Comparison of ENCODE assay signal across 8 mouse cellular contexts in the genomic region with DNA sequence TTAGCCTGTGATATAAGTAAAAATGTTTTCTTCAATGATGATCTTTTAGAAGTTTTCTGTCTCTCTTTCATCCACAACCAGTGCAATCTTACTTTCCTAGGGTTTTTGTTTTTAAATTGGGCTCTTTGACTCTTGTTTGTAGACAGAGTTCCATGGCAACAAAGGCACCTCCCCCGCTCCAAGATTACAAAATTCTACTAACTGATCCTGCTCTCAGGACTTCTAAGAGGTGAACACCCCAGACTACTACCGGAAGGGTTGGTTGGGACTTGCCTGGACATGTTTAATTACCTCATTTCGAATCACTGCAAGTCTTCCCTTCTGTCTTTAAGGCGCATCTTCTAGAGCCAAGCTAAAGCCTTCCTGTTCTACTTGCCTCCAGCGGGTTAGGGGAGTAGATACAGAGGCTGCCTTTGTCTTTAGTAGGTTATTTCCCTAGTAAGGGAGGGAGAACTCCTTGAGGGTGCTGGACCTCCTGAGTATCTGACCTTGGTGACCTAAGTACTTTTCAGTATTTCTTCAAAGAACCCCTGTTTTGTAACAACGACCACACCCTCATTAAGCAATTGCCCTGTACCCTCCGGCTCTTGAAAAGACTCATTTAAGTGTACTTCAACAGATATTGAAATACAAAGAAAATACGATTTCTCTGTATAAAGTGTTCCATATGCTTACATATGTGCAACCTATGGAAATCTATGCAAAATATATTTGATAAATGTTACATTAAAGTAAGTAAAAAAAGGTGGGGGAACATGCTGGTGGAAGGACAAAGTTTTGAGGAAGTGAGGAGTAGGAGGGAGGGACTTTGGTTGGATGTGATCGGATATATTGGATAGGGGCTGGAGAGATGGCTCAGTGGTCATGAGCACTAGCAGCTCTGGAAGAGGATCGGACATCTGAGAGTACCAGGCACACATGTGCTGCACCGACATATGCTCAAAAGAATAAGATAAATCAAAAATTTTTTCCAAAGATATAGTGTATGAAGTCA. TPM values are rescaled to one million over a fixed set of nuclear protein-coding genes. Genes with fewer than 3 reads are reported as not detected.
A peak's percentile ranks its signal among the peaks of the same experiment; 100 is the strongest.
DNase-seq lines count a peak whose midpoint lies in the region; ATAC-seq and TF ChIP-seq lines count a peak whose summit lies in the region.

No protein-coding gene starts in this region.

- peak overlapping the region; percentile 91 for H3K4me2 ChIP-seq in kidney, embryonic 14.5 days (replicated peaks; ENCODE audit: low read depth, low read length)
- H3K4me2 ChIP-seq in intestine, embryonic 16.5 days (ENCODE audit: low read depth, low read length), result peak overlapping the region; percentile 93
- peak overlapping the region; percentile 74 for H3K4me2 ChIP-seq in midbrain, embryonic 12.5 days (replicated peaks)

- H3K27ac ChIP-seq in kidney, embryonic 14.5 days (ENCODE audit: low read depth, low read length), result no peak overlapping the region
- H3K27ac ChIP-seq in cortical plate, adult 2 months (ENCODE audit: insufficient read depth, low read length), result no peak overlapping the region
- no peak overlapping the region for H3K27ac ChIP-seq in intestine, embryonic 16.5 days (ENCODE audit: low read length)
- H3K27ac ChIP-seq in midbrain, embryonic 12.5 days (replicated peaks), result peak overlapping the region; percentile 96; the same call in 1 of the 2 replicates

- no peak for TF ChIP-seq CTCF in cortical plate, adult 2 months (IDR thresholded peaks at IDR 0.05; ENCODE audit: extremely low read depth, insufficient read depth, low read length)

- WGBS in kidney, embryonic 14.5 days, result 69% methylated on average over 11 of the region's 11 CpGs
- 64% methylated on average over 11 of the region's 11 CpGs for WGBS in intestine, embryonic 16.5 days
- 70% methylated on average over 11 of the region's 11 CpGs for WGBS in midbrain, embryonic 12.5 days

- H3K9ac ChIP-seq in kidney, embryonic 14.5 days (ENCODE audit: low read depth, low read length), result no peak overlapping the region
- H3K9ac ChIP-seq in intestine, embryonic 16.5 days (ENCODE audit: low read depth, low read length), result peak overlapping the region; percentile 70; the same call in 1 of the 2 replicates
- no peak overlapping the region for H3K9ac ChIP-seq in midbrain, embryonic 12.5 days (replicated peaks)

- no peaks in the 10 kb centered on the region for H3K9me3 ChIP-seq in kidney, embryonic 14.5 days (ENCODE audit: control insufficient read depth, low read length)
- H3K9me3 ChIP-seq in intestine, embryonic 16.5 days (ENCODE audit: control insufficient read depth, low read length), result no peaks in the 10 kb centered on the region
- no peaks in the 10 kb centered on the region for H3K9me3 ChIP-seq in midbrain, embryonic 12.5 days

- H3K27me3 ChIP-seq in kidney, embryonic 14.5 days (ENCODE audit: control insufficient read depth, insufficient read depth, low read length), result no peaks in the 10 kb centered on the region
- H3K27me3 ChIP-seq in intestine, embryonic 16.5 days (replicated peaks; ENCODE audit: control insufficient read depth, insufficient read depth, low read length), result no peaks in the 10 kb centered on the region
- H3K27me3 ChIP-seq in midbrain, embryonic 12.5 days, result peaks cover 9% of the 10 kb centered on the region; the same call in 1 of the 2 replicates

- DNase-seq in kidney, postnatal 14 days, result no peak
- no peak for DNase-seq in cerebellum, adult 9-11 months
- no peak for DNase-seq in right cerebral cortex, adult 18-20 months
- no peak for DNase-seq in retina, postnatal 1 day

- peak overlapping the region; percentile 83; the same call in 1 of the 2 replicates for H3K4me3 ChIP-seq in kidney, embryonic 14.5 days (ENCODE audit: low read length)
- peak overlapping the region; percentile 43; the same call in 1 of the 2 replicates for H3K4me3 ChIP-seq in cortical plate, adult 2 months (ENCODE audit: insufficient read depth, low read length)
- H3K4me3 ChIP-seq in intestine, embryonic 16.5 days (ENCODE audit: low read length), result peak overlapping the region; percentile 89; the same call in 1 of the 2 replicates
- no peak overlapping the region for H3K4me3 ChIP-seq in midbrain, embryonic 12.5 days

- no peak for ATAC-seq in kidney, embryonic 14.5 days (ENCODE audit: low FRiP score, low TSS enrichment)
- ATAC-seq in intestine, embryonic 16.5 days, result no peak
- ATAC-seq in midbrain, embryonic 12.5 days (ENCODE audit: low FRiP score, low read depth), result no peak

- no peak for TF ChIP-seq POLR2A in cortical plate, adult 2 months (IDR thresholded peaks at IDR 0.05; ENCODE audit: extremely low read depth, insufficient read depth, low read length)

- no peaks in the 10 kb centered on the region; the same call in 1 of the 2 replicates for H3K36me3 ChIP-seq in kidney, embryonic 14.5 days (ENCODE audit: control insufficient read depth, insufficient read depth, low read length)
- no peaks in the 10 kb centered on the region for H3K36me3 ChIP-seq in intestine, embryonic 16.5 days (ENCODE audit: control insufficient read depth, insufficient read depth, low read length)
- no peaks in the 10 kb centered on the region for H3K36me3 ChIP-seq in midbrain, embryonic 12.5 days

- H3K4me1 ChIP-seq in kidney, embryonic 14.5 days (ENCODE audit: control insufficient read depth, insufficient read depth, low read length), result no peaks in the 10 kb centered on the region
- H3K4me1 ChIP-seq in cortical plate, adult 2 months (ENCODE audit: control insufficient read depth, insufficient read depth, low read length), result peaks cover 4% of the 10 kb centered on the region
- peaks cover 5% of the 10 kb centered on the region for H3K4me1 ChIP-seq in intestine, embryonic 16.5 days (ENCODE audit: control insufficient read depth, insufficient read depth, low read length)
- peaks cover 32% of the 10 kb centered on the region for H3K4me1 ChIP-seq in midbrain, embryonic 12.5 days

RNA-seq across cellular contexts. Expression of a gene that starts 1.3 kb away (rescaled TPM):
- 6.0 and 6.3 TPM in 2 replicates for polyA plus RNA-seq in kidney, embryonic 14.5 days (2014; fragmentation: Nextera tagmentation; extraction: Ambion mirVana)
- 6.2 and 7.1 TPM in 2 replicates for polyA plus RNA-seq in cortical plate, adult 2 months (2012; rRNA removed)
- polyA plus RNA-seq in intestine, embryonic 16.5 days (2015; fragmentation: Nextera tagmentation; extraction: Ambion mirVana), result 2.3 and 2.4 TPM in 2 replicates
- polyA plus RNA-seq in midbrain, embryonic 12.5 days (2016; fragmentation: Nextera tagmentation; extraction: Ambion mirVana), result 18.7 and 21.5 TPM in 2 replicates

RNA-seq across cellular contexts. Expression of a gene that starts 13.6 kb away (rescaled TPM):
- polyA plus RNA-seq in kidney, embryonic 14.5 days (2014; fragmentation: Nextera tagmentation; extraction: Ambion mirVana), result 51.7 and 67.9 TPM in 2 replicates
- 57.8 and 58.0 TPM in 2 replicates for polyA plus RNA-seq in cortical plate, adult 2 months (2012; rRNA removed)
- polyA plus RNA-seq in intestine, embryonic 16.5 days (2015; fragmentation: Nextera tagmentation; extraction: Ambion mirVana), result 53.8 and 58.0 TPM in 2 replicates
- 50.9 and 54.4 TPM in 2 replicates for polyA plus RNA-seq in midbrain, embryonic 12.5 days (2016; fragmentation: Nextera tagmentation; extraction: Ambion mirVana)

RNA-seq across cellular contexts. Expression of a gene that starts 41.8 kb away (rescaled TPM):
- 59.9 and 62.8 TPM in 2 replicates for polyA plus RNA-seq in kidney, embryonic 14.5 days (2014; fragmentation: Nextera tagmentation; extraction: Ambion mirVana)
- 24.5 and 26.4 TPM in 2 replicates for polyA plus RNA-seq in cortical plate, adult 2 months (2012; rRNA removed)
- polyA plus RNA-seq in intestine, embryonic 16.5 days (2015; fragmentation: Nextera tagmentation; extraction: Ambion mirVana), result 13.1 and 23.5 TPM in 2 replicates
- polyA plus RNA-seq in midbrain, embryonic 12.5 days (2016; fragmentation: Nextera tagmentation; extraction: Ambion mirVana), result 69.5 and 76.4 TPM in 2 replicates
